Mouse (Mus musculus): ENCODE results near the gene Gm6096.

DNA sequence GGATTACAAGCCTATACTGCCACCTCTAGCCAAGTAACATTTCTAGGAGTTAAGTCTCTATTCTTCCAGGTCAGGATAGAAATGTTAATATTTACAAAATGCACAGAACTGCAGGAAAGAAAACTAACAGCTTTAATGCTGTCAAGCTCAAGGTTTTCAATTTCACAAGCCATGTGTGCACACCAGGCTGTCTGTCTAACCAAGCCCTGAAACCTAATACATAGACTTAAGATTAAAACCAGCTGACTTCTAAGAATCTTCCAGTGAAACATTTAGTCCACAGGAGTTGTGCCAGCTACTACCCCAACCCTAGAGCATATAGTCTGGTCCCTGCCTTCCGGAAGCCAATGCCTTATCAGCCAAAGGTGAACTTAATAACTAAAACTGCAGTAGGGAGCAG lies 7.6 kb downstream of the Gm6096 start:
- TF ChIP-seq HCFC1 (IDR thresholded peaks at IDR 0.05; ENCODE audit: borderline replicate concordance, insufficient read depth, low read length) (no peak), CHD2 (IDR thresholded peaks at IDR 0.05; ENCODE audit: low read depth, low read length) (no peak), MAFK (IDR thresholded peaks at IDR 0.05; ENCODE audit: insufficient read depth, low read depth, low read length) (no peak), ZNF384 (IDR thresholded peaks at IDR 0.05; ENCODE audit: low read depth, low read length) (no peak)
